Mouse (Mus musculus) layer of hippocampus, postnatal 36 days (tissue): ENCODE data around the gene Tssk6. TPM values are rescaled to one million over a fixed set of nuclear protein-coding genes. Genes with fewer than 3 reads are reported as not detected.

Experiments
- DNase-seq, 2 experiments: peaks; one replicate each; pipeline ENCODE4 v3.0.0; 2022
- total RNA-seq, 2 experiments: library from RNA; stranded (reverse); gene quantifications; 2 replicates each; pipeline ENCODE4 v1.2.3; 2021

Gene Tssk6
- total RNA-seq, 2 experiments from 2014 or later, result 0.76 TPM; not detected in 1

- no peak for DNase-seq
Measured at GRCm38 (mm10) chr8:69884141-69884540, 17.8 kb upstream of the Tssk6 start.

GRCm38 (mm10) chr8:69887289-69888243, 14.4 kb upstream of the Tssk6 start, which contains the start of gene Cilp2:
Gene Cilp2, minus strand, starts transcription at chr8:69887687.
- no peak for DNase-seq

GRCm38 (mm10) chr8:69888244-69888866, 13.6 kb upstream of the Tssk6 start:
- no peak for DNase-seq

GRCm38 (mm10) chr8:69888902-69889301, 13.1 kb upstream of the Tssk6 start:
- no peak for DNase-seq

- peak; percentile 58 to 70 for DNase-seq
Measured at GRCm38 (mm10) chr8:69890813-69891241, 11.2 kb upstream of the Tssk6 start.

GRCm38 (mm10) chr8:69893863-69894262, 8.1 kb upstream of the Tssk6 start:
- DNase-seq, result no peak

- no peak for DNase-seq
Measured at GRCm38 (mm10) chr8:69894836-69895332, 7.1 kb upstream of the Tssk6 start.

- DNase-seq, result no peak
Measured at GRCm38 (mm10) chr8:69895772-69896451, 6.1 kb upstream of the Tssk6 start.

- DNase-seq, result no peak
Measured at GRCm38 (mm10) chr8:69897857-69898256, 4.1 kb upstream of the Tssk6 start.

- no peak for DNase-seq
Measured at GRCm38 (mm10) chr8:69899876-69900275, 2.1 kb upstream of the Tssk6 start.

- no peak for DNase-seq
Measured at GRCm38 (mm10) chr8:69900895-69901451, 1.0 kb upstream of the Tssk6 start.

- DNase-seq, result peak; percentile 97 to 98
Measured at GRCm38 (mm10) chr8:69901484-69902162, 361 bp upstream of the Tssk6 start.

- DNase-seq, result peak; percentile 100
Measured at GRCm38 (mm10) chr8:69903063-69903542, 1.1 kb downstream of the Tssk6 start.

GRCm38 (mm10) chr8:69904096-69904495, 2.1 kb downstream of the Tssk6 start:
- no peak for DNase-seq

- DNase-seq, result no peak
Measured at GRCm38 (mm10) chr8:69906260-69906659, 4.3 kb downstream of the Tssk6 start.

- no peak for DNase-seq
Measured at GRCm38 (mm10) chr8:69907106-69907505, 5.1 kb downstream of the Tssk6 start.

- DNase-seq, result no peak
Measured at GRCm38 (mm10) chr8:69911917-69912316, 9.9 kb downstream of the Tssk6 start.

- no peak for DNase-seq
Measured at GRCm38 (mm10) chr8:69912478-69913074, 10.6 kb downstream of the Tssk6 start.

- no peak for DNase-seq
Measured at GRCm38 (mm10) chr8:69914526-69914925, 12.5 kb downstream of the Tssk6 start.

- no peak for DNase-seq
Measured at GRCm38 (mm10) chr8:69915748-69916147, 13.8 kb downstream of the Tssk6 start.

GRCm38 (mm10) chr8:69918506-69918905, 16.5 kb downstream of the Tssk6 start:
- DNase-seq, result no peak
